8 mouse cellular contexts compared by ENCODE assay signal in genomic region chr13:42711510-42711909, GRCm38 (mm10). TPM values are rescaled to one million over a fixed set of nuclear protein-coding genes. Genes with fewer than 3 reads are reported as not detected.
DNase-seq lines count a peak whose midpoint lies in the region; ATAC-seq and TF ChIP-seq lines count a peak whose summit lies in the region.

No protein-coding gene starts in this region.

- 42% methylated on average over 2 of the region's 2 CpGs for WGBS in forebrain, embryonic 10.5 days
- WGBS in forebrain, embryonic 12.5 days, result 34% methylated on average over 2 of the region's 2 CpGs
- 25% methylated on average over 2 of the region's 2 CpGs for WGBS in forebrain, embryonic 11.5 days
- 34% methylated on average over 2 of the region's 2 CpGs for WGBS in limb, embryonic 14.5 days

- no peak overlapping the region for H3K27ac ChIP-seq in forebrain, embryonic 10.5 days
- H3K27ac ChIP-seq in forebrain, embryonic 12.5 days, result no peak overlapping the region
- H3K27ac ChIP-seq in forebrain, embryonic 11.5 days (ENCODE audit: low read depth, low read length), result no peak overlapping the region
- no peak overlapping the region for H3K27ac ChIP-seq in limb, embryonic 14.5 days (replicated peaks; ENCODE audit: low read depth, low read length)

- H3K4me3 ChIP-seq in forebrain, embryonic 10.5 days, result no peak overlapping the region
- H3K4me3 ChIP-seq in forebrain, embryonic 12.5 days (replicated peaks), result no peak overlapping the region
- H3K4me3 ChIP-seq in forebrain, embryonic 11.5 days (ENCODE audit: low read depth, low read length), result no peak overlapping the region
- no peak overlapping the region for H3K4me3 ChIP-seq in limb, embryonic 14.5 days (replicated peaks; ENCODE audit: low read length)

- peak; percentile 56 for DNase-seq in forebrain, embryonic 10.5 days (ENCODE audit: extremely low spot score, low spot score)
- peak; percentile 61 for DNase-seq in ES-CJ7 (ENCODE audit: low read depth, low spot score)
- peak; percentile 80 for DNase-seq in forebrain, embryonic 11.5 days (ENCODE audit: low spot score)
- peak; percentile 67 for DNase-seq in limb, embryonic 14.5 days (ENCODE audit: low spot score)
- peak; percentile 71 for DNase-seq in retina, embryonic 14.5 days (ENCODE audit: low spot score)
- no peak for DNase-seq in left cerebral cortex, postnatal 25 days (ENCODE audit: low spot score in 2 of 2)
- DNase-seq in cerebellum, adult 11 months, result no peak

- peaks cover 22% of the 10 kb centered on the region for H3K4me1 ChIP-seq in forebrain, embryonic 10.5 days
- H3K4me1 ChIP-seq in forebrain, embryonic 12.5 days, result peaks cover 17% of the 10 kb centered on the region
- H3K4me1 ChIP-seq in forebrain, embryonic 11.5 days (replicated peaks; ENCODE audit: control insufficient read depth, insufficient read depth, low read length), result no peaks in the 10 kb centered on the region
- H3K4me1 ChIP-seq in limb, embryonic 14.5 days (ENCODE audit: control insufficient read depth, insufficient read depth, low read length), result no peaks in the 10 kb centered on the region

- intact Hi-C loops in left cerebral cortex, postnatal 25 days (cut with DNase I), result no loop called here

- no peak overlapping the region for H3K4me2 ChIP-seq in forebrain, embryonic 12.5 days
- no peak overlapping the region for H3K4me2 ChIP-seq in forebrain, embryonic 11.5 days (ENCODE audit: low read depth, low read length, severe bottlenecking)
- H3K4me2 ChIP-seq in limb, embryonic 14.5 days (replicated peaks; ENCODE audit: low read depth, low read length, severe bottlenecking), result no peak overlapping the region

- peaks cover 39% of the 10 kb centered on the region for H3K27me3 ChIP-seq in forebrain, embryonic 10.5 days (ENCODE audit: poor library complexity, severe bottlenecking)
- peaks cover 27% of the 10 kb centered on the region for H3K27me3 ChIP-seq in forebrain, embryonic 12.5 days
- peaks cover 2% of the 10 kb centered on the region; the same call in 1 of the 2 replicates for H3K27me3 ChIP-seq in forebrain, embryonic 11.5 days (ENCODE audit: control insufficient read depth, insufficient read depth, low read length)
- peaks cover 32% of the 10 kb centered on the region for H3K27me3 ChIP-seq in limb, embryonic 14.5 days (ENCODE audit: control insufficient read depth, insufficient read depth, low read length)

- TF ChIP-seq POLR2A in limb, embryonic 14.5 days (IDR thresholded peaks at IDR 0.05; ENCODE audit: borderline replicate concordance, extremely low read depth, insufficient read depth, insufficient read length), result no peak

- no peaks in the 10 kb centered on the region for H3K9me3 ChIP-seq in forebrain, embryonic 10.5 days
- H3K9me3 ChIP-seq in forebrain, embryonic 12.5 days, result no peaks in the 10 kb centered on the region
- H3K9me3 ChIP-seq in forebrain, embryonic 11.5 days (ENCODE audit: control insufficient read depth, low read length), result no peaks in the 10 kb centered on the region
- H3K9me3 ChIP-seq in limb, embryonic 14.5 days (ENCODE audit: control insufficient read depth, low read length), result no peaks in the 10 kb centered on the region

- no peak overlapping the region for H3K9ac ChIP-seq in forebrain, embryonic 12.5 days
- no peak overlapping the region for H3K9ac ChIP-seq in forebrain, embryonic 11.5 days (ENCODE audit: low read length)
- no peak overlapping the region for H3K9ac ChIP-seq in limb, embryonic 14.5 days (ENCODE audit: low read depth, low read length, severe bottlenecking)

- ATAC-seq in forebrain, embryonic 12.5 days (ENCODE audit: low FRiP score), result no peak
- no peak for ATAC-seq in forebrain, embryonic 11.5 days (replicated peaks; ENCODE audit: low FRiP score)
- ATAC-seq in limb, embryonic 14.5 days (ENCODE audit: low FRiP score, low read depth), result no peak

- H3K36me3 ChIP-seq in forebrain, embryonic 10.5 days (replicated peaks), result no peaks in the 10 kb centered on the region
- H3K36me3 ChIP-seq in forebrain, embryonic 12.5 days (replicated peaks), result no peaks in the 10 kb centered on the region
- H3K36me3 ChIP-seq in forebrain, embryonic 11.5 days (ENCODE audit: control insufficient read depth, insufficient read depth, low read length), result no peaks in the 10 kb centered on the region
- H3K36me3 ChIP-seq in limb, embryonic 14.5 days (ENCODE audit: control insufficient read depth, insufficient read depth, low read length), result no peaks in the 10 kb centered on the region

RNA-seq across cellular contexts. Expression of gene Phactr1, which starts 31.1 kb away (rescaled TPM):
- 4.5 and 5.5 TPM in 2 replicates for polyA plus RNA-seq in forebrain, embryonic 10.5 days (2016; fragmentation: Nextera tagmentation; extraction: Ambion mirVana)
- 17.4 and 21.8 TPM in 2 replicates for polyA plus RNA-seq in forebrain, embryonic 12.5 days (2016; fragmentation: Nextera tagmentation; extraction: Ambion mirVana)
- 11.0 and 12.4 TPM in 2 replicates for polyA plus RNA-seq in forebrain, embryonic 11.5 days (2014; fragmentation: Nextera tagmentation; extraction: Ambion mirVana)
- 3.0 and 3.6 TPM in 2 replicates for polyA plus RNA-seq in limb, embryonic 14.5 days (2012; rRNA removed)
- polyA plus RNA-seq in limb, embryonic 14.5 days (2014; fragmentation: Nextera tagmentation; extraction: Ambion mirVana), result 6.4 and 6.7 TPM in 2 replicates
- 100 to 1,000 TPM; 536 to 585 TPM for total RNA-seq in left cerebral cortex, postnatal 25 days (2021)

Comparison
In these comparisons a context has a peak if more than half of its experiments do, and no peak if none do; other contexts are left out.
1. DNase-seq: peak in forebrain, embryonic 10.5 days (single experiment), ES-CJ7 (single experiment), forebrain, embryonic 11.5 days (single experiment), limb, embryonic 14.5 days (single experiment) and retina, embryonic 14.5 days (single experiment); none in left cerebral cortex, postnatal 25 days (0 of 2) and cerebellum, adult 11 months (single experiment).